Comparison of ENCODE assay signal across 20 mouse cellular contexts in genomic region chr19:17496131-17496530, GRCm38 (mm10).
DNase-seq lines count a peak whose midpoint lies in the region; TF ChIP-seq lines count a peak whose summit lies in the region.
"Had no signal": no experiment of that assay in that cellular context is flagged by ENCODE, and none has a peak within 500 bp of the region (broad histone marks: within the 10 kb centered on the region; RNA-seq: fewer than 3 reads in every experiment).

No protein-coding gene starts in this region.

- DNase-seq in layer of hippocampus, adult 11-12 months (ENCODE audit: low spot score): peak; percentile 22
- no peak for DNase-seq in layer of hippocampus, adult 9-10 months (ENCODE audit: low spot score)
- DNase-seq in layer of hippocampus, adult 2 months (ENCODE audit: low spot score in 2 of 2): peak; percentile 37 to 43
- peak; percentile 42 for DNase-seq in layer of hippocampus, adult 9-11 months
- no peak for DNase-seq in thymus, adult 18-20 months
- DNase-seq in embryo, embryonic 11 days: no peak
- DNase-seq in urinary bladder, postnatal 4 days (ENCODE audit: low spot score in 2 of 2): no peak
- DNase-seq: adrenal gland, adult 2 months; adrenal gland, postnatal 10 days; adrenal gland, postnatal 25 days; cerebellum, adult 11-12 months; cerebellum, adult 2 months; cerebellum, adult 9-10 months; cerebellum, postnatal 10 days; cerebellum, postnatal 25 days had no signal

- H3K27ac ChIP-seq in layer of hippocampus, adult 2 months: peak overlapping the region; percentile 67
- H3K27ac ChIP-seq: embryonic facial prominence, embryonic 13.5 days; embryonic facial prominence, embryonic 15.5 days; forebrain, embryonic 10.5 days; forebrain, embryonic 12.5 days had no signal

- TF ChIP-seq CTCF in layer of hippocampus, adult 2 months (conservative IDR thresholded peaks at IDR 0.05): no peak

- no peak overlapping the region for H3K4me3 ChIP-seq in layer of hippocampus, adult 2 months
- H3K4me3 ChIP-seq: embryonic facial prominence, embryonic 13.5 days; embryonic facial prominence, embryonic 15.5 days; erythroblast, embryonic 14.5 days; forebrain, embryonic 10.5 days; forebrain, embryonic 12.5 days had no signal

Comparison
In these comparisons a context has a peak if more than half of its experiments do, and no peak if none do; other contexts are left out.
1. DNase-seq: peak in layer of hippocampus, adult 11-12 months (single experiment), layer of hippocampus, adult 2 months (2 of 2) and layer of hippocampus, adult 9-11 months (single experiment); none in layer of hippocampus, adult 9-10 months (single experiment), thymus, adult 18-20 months (0 of 2), embryo, embryonic 11 days (single experiment) and urinary bladder, postnatal 4 days (0 of 2).